Mouse (Mus musculus) stomach, embryonic 14.5 days (tissue): ENCODE measurements around the gene Dnase1l1. TPM values are rescaled to one million over a fixed set of nuclear protein-coding genes. Genes with fewer than 3 reads are reported as not detected.
A peak's percentile ranks its signal among the peaks of the same experiment; 100 is the strongest.

Experiments used
- ATAC-seq: fragments of 200-750 bp; cut with Nextera tagmentation; 2 replicates; pipeline ENCODE4 v1.8.0; 2017; ENCODE audit warnings: low read depth, moderate TSS enrichment; ENCODE audit not compliant: insufficient number of reproducible peaks, insufficient read depth, low FRiP score
- H3K27ac ChIP-seq: fragments of 300-500 bp; sonication (generic); 2 replicates; pipeline ENCODE4 v1.5.1; 2014; ENCODE audit warnings: mild to moderate bottlenecking, low read length, moderate library complexity, mixed read lengths
- H3K27me3 ChIP-seq: fragments of 300-500 bp; sonication (generic); 2 replicates; pipeline ENCODE4 v1.6.1; 2014; ENCODE audit warnings: low read length, control low read depth, mixed read lengths; ENCODE audit not compliant: control insufficient read depth, insufficient read depth
- H3K36me3 ChIP-seq: fragments of 300-500 bp; sonication (generic); 2 replicates; pipeline ENCODE4 v1.6.1; 2014; ENCODE audit warnings: mild to moderate bottlenecking, control low read depth, low read length, moderate library complexity, mixed read lengths; ENCODE audit not compliant: control insufficient read depth, insufficient read depth
- H3K4me1 ChIP-seq: fragments of 300-500 bp; sonication (generic); 2 replicates; pipeline ENCODE4 v1.6.1; 2014; ENCODE audit warnings: low read length, control low read depth, mixed read lengths; ENCODE audit not compliant: control insufficient read depth, insufficient read depth
- H3K4me2 ChIP-seq: fragments of 300-500 bp; sonication (generic); replicated peaks from 2 replicates; pipeline ENCODE4 v1.6.1; 2014; ENCODE audit warnings: low read depth, low read length, control low read depth
- H3K4me3 ChIP-seq: fragments of 300-500 bp; sonication (generic); 2 replicates; pipeline ENCODE4 v1.5.1; 2014; ENCODE audit warnings: low read depth, low read length, control low read depth
- H3K9ac ChIP-seq: fragments of 300-500 bp; sonication (generic); replicated peaks from 2 replicates; pipeline ENCODE4 v1.6.1; 2014; ENCODE audit warnings: low read depth, mild to moderate bottlenecking, control low read depth, low read length, moderate library complexity, mixed read lengths
- H3K9me3 ChIP-seq: fragments of 300-500 bp; sonication (generic); 2 replicates; pipeline ENCODE4 v1.6.1; 2016; ENCODE audit warnings: low read depth, low read length, control low read depth; ENCODE audit not compliant: control insufficient read depth
- WGBS: fragments of 180-500 bp; shearing (Covaris S2); extraction: QIAGEN DNeasy Blood & Tissue Kit; methylation state at CpG from one replicate; pipeline ENCODE4 v1.1.7; 2014; 5-methylcytosine and 5-hydroxymethylcytosine counted together
- polyA plus RNA-seq: library from polyadenylated mRNA; unstranded; fragments of >200 nt; fragmentation: Nextera tagmentation; extraction: Ambion mirVana; gene quantifications from 2 replicates; pipeline ENCODE4 v1.2.1, GENCODE M21; 2014

Dnase1l1 gene
- polyA plus RNA-seq, 1 experiment from 2014 or later, result 18.7 TPM

DNA sequence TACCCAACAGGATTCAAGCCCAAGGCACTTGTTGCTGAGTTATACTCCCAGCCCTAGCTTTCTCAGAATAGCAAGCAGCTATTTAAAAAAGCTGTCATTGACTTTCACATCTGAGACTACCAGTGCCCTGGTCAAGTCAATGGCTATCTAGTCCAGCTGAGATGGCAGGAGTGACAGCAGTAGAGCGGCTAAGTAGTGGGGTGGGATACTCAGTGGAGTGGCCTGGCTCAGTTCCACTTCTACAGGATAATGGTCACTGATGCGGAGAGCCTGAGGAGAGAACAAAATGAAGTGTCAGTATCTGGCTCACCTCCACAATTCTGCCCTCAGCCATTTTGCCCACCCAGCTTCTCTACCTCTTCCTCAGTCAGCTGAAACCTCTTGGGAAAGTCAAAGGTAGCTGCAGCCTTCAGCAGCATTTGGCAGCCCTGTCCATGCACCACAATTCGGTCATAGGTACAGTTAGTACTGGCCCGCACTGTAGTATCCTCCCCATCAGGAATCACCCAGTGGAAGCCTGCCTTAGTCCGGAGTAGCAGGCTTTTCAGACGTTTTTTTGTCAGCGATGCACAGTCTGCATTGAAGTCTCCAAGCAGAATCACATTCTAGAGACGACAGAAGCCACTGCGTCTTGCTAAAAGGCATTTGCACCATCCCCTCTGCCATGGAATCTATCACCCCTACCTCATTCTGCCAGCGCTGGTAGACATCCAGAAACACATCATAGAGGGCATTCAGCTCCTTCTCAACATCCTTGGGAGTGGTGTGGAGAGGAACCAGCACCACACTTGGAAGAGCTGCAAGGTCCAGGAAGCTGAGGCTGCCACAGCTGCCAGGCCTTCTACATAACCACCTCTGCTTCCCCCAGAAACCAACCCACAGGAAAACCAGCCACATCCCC lies 8.5 kb downstream of the Dnase1l1 start:
- H3K27ac ChIP-seq, result peak overlapping the region; percentile 15; the same call in 1 of the 2 replicates
- H3K4me3 ChIP-seq, result no peak overlapping the region
- H3K9ac ChIP-seq, result no peak overlapping the region
- no peaks in the 10 kb centered on the region; the same call in 1 of the 2 replicates for H3K4me1 ChIP-seq
- H3K4me2 ChIP-seq, result no peak overlapping the region
- WGBS, result 24% methylated on average over 10 of the region's 10 CpGs
- H3K36me3 ChIP-seq, result no peaks in the 10 kb centered on the region
- no peaks in the 10 kb centered on the region for H3K27me3 ChIP-seq
- ATAC-seq, result no peak
- no peaks in the 10 kb centered on the region for H3K9me3 ChIP-seq

- Histone ChIP-seq H3K27me3 (no peaks in the 10 kb centered on the region), H3K4me1 (no peaks in the 10 kb centered on the region; the same call in 1 of the 2 replicates), H3K4me3 (peak overlapping the region; percentile 49), H3K9me3 (no peaks in the 10 kb centered on the region), H3K9ac (peak overlapping the region; percentile 74), H3K27ac (peak overlapping the region; percentile 61), H3K4me2 (peak overlapping the region; percentile 45), H3K36me3 (no peaks in the 10 kb centered on the region)
- ATAC-seq, result no peak
- 19% methylated on average over 27 of the region's 27 CpGs for WGBS
These were observed 11.1 kb downstream of the Dnase1l1 start for GRCm38 (mm10) chrX:74270902-74271551.

- 20% methylated on average over 42 of the region's 42 CpGs for WGBS
- H3K4me2 ChIP-seq, result peak within 1 kb of the TSS; percentile 45
- H3K9me3 ChIP-seq, result no peaks in the 10 kb centered on the region
These were observed 11.9 kb downstream of the Dnase1l1 start, which contains the start of gene Rpl10 for GRCm38 (mm10) chrX:74270062-74270901. TSS of gene Rpl10 (plus strand) at chrX:74270812.

GRCm38 (mm10) chrX:74269736-74270061 lies 12.4 kb downstream of the Dnase1l1 start:
- H3K4me1 ChIP-seq, result no peaks in the 10 kb centered on the region; the same call in 1 of the 2 replicates
- peak; percentile 28 for ATAC-seq
- H3K9ac ChIP-seq, result no peak overlapping the region
- H3K36me3 ChIP-seq, result no peaks in the 10 kb centered on the region
- WGBS, result 24% methylated on average over 3 of the region's 3 CpGs
- H3K27ac ChIP-seq, result peak overlapping the region; percentile 90
- peak overlapping the region; percentile 43 for H3K4me2 ChIP-seq
- peak overlapping the region; percentile 30 for H3K4me3 ChIP-seq
- no peaks in the 10 kb centered on the region for H3K9me3 ChIP-seq
- no peaks in the 10 kb centered on the region for H3K27me3 ChIP-seq

More at GRCm38 (mm10) chrX:74270062-74270901, 11.9 kb downstream of the Dnase1l1 start, which contains the start of gene Rpl10:
- Histone ChIP-seq H3K4me3 (peak within 1 kb of the TSS; percentile 49), H3K9ac (peak within 1 kb of the TSS; percentile 74), H3K4me1 (no peaks in the 10 kb centered on the region; the same call in 1 of the 2 replicates), H3K36me3 (no peaks in the 10 kb centered on the region), H3K27me3 (no peaks in the 10 kb centered on the region), H3K27ac (peak within 1 kb of the TSS; percentile 90)
- ATAC-seq, result peak; percentile 94

DNA sequence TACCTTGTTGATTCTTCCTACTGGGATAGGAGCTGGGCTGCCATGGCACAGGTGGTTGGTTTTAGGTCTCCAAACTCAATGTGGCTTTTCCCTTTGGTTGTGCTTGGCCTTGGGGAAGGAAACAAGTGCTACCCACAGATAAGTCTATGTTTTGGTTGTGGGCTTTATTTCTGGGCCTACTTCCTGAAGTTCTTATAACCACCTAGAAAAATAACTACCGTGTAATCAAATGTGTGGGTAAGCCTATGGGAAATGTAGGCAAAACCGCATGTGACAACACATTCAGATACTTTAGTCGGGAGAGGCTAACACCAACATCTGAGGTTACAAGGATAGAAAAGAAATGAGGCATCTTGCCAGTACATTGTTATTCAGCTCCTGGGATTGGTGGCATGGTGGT lies 24.4 kb downstream of the Dnase1l1 start:
- no peak for ATAC-seq
- peaks cover 3% of the 10 kb centered on the region for H3K36me3 ChIP-seq
- WGBS, result 93% methylated on average over 3 of the region's 3 CpGs

GRCm38 (mm10) chrX:74254888-74255565 lies 27.1 kb downstream of the Dnase1l1 start:
- Histone ChIP-seq H3K4me3 (peak overlapping the region; percentile 52), H3K4me1 (no peaks in the 10 kb centered on the region), H3K9ac (peak overlapping the region; percentile 63), H3K9me3 (no peaks in the 10 kb centered on the region), H3K36me3 (peaks cover 3% of the 10 kb centered on the region), H3K27me3 (no peaks in the 10 kb centered on the region), H3K4me2 (peak overlapping the region; percentile 55), H3K27ac (peak overlapping the region; percentile 88)
- WGBS, result 26% methylated on average over 30 of the region's 31 CpGs
- ATAC-seq, result peak; percentile 43; the same call in 1 of the 2 replicates

More for the DNA sequence above, 24.4 kb downstream of the Dnase1l1 start:
- Histone ChIP-seq H3K4me3 (no peak overlapping the region), H3K9me3 (no peaks in the 10 kb centered on the region), H3K27me3 (no peaks in the 10 kb centered on the region), H3K4me1 (no peaks in the 10 kb centered on the region), H3K4me2 (no peak overlapping the region), H3K27ac (no peak overlapping the region), H3K9ac (no peak overlapping the region)

GRCm38 (mm10) chrX:74254153-74254887 lies 27.8 kb downstream of the Dnase1l1 start, which contains the start of gene Emd:
TSS of gene Emd (plus strand) at chrX:74254687.
- Histone ChIP-seq H3K36me3 (peaks cover 3% of the 10 kb centered on the region), H3K9ac (peak within 1 kb of the TSS; percentile 63), H3K4me3 (peak within 1 kb of the TSS; percentile 52), H3K9me3 (no peaks in the 10 kb centered on the region), H3K27me3 (no peaks in the 10 kb centered on the region), H3K4me1 (no peaks in the 10 kb centered on the region), H3K4me2 (peak within 1 kb of the TSS; percentile 55), H3K27ac (peak within 1 kb of the TSS; percentile 88)
- WGBS, result 24% methylated on average over 39 of the region's 39 CpGs
- peak; percentile 95 for ATAC-seq
